27 mouse cellular contexts compared by ENCODE assay signal in the genomic region with DNA sequence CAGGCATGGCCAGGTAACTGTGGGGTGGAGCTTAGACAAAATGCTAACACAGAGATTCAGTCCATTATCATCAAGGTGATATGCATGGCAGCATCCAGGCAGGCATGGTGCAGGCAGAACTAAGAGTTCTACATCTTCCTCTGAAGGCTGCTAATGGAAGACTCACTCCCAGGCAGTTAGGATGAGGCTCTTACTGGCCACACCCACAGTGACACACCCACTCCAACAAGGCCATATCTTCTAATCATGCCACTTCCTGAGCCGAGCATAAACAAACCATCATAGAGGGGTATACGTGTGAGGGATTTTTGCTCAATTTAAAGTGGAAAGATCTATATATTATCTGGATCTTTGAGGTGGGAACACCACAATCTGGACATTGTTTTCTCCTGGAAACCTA. TPM values are rescaled to one million over a fixed set of nuclear protein-coding genes. Genes with fewer than 3 reads are reported as not detected.
DNase-seq lines count a peak whose midpoint lies in the region; ATAC-seq and TF ChIP-seq lines count a peak whose summit lies in the region.
"Had no signal": no experiment of that assay in that cellular context is flagged by ENCODE, and none has a peak within 500 bp of the region (broad histone marks: within the 10 kb centered on the region; RNA-seq: fewer than 3 reads in every experiment).

No protein-coding gene starts in this region.

- WGBS in liver, embryonic 13.5 days (ENCODE audit: insufficient replicate concordance) = 20% methylated on average over 2 of the region's 2 CpGs
- 53% methylated on average over 2 of the region's 2 CpGs for WGBS in thymus, adult 2 months

- DNase-seq in heart, adult 11 months = peak; percentile 45
- no peak for DNase-seq in heart, postnatal 14 days
- peak; percentile 25 for DNase-seq in c-Kit-negative CD71-positive TER-119-positive erythroid progenitor cells, embryonic 14.5 days (ENCODE audit: low read depth, low spot score)
- no peak for DNase-seq in liver, embryonic 13.5 days
- DNase-seq in thymus, adult 2 months = no peak
- DNase-seq in cerebellum, adult 8-10 months = no peak
- no peak for DNase-seq in thymus, postnatal 36 days
- DNase-seq: adrenal gland, adult 8-10 months; cerebellum, adult 9-10 months; gastrocnemius, postnatal 14 days; heart, adult 18-20 months; heart, postnatal 36 days; kidney, postnatal 25 days; lung, adult 2 months; lung, postnatal 14 days; right cerebral cortex, postnatal 14 days had no signal

- intact Hi-C loops in heart, postnatal 14 days (cut with DNase I) = no loop called here

- no peak for TF ChIP-seq CTCF in thymus, adult 2 months (IDR thresholded peaks at IDR 0.05; ENCODE audit: borderline replicate concordance, control insufficient read depth, extremely low read depth, insufficient read depth, low read length, poor library complexity)

- peak; percentile 68 for ATAC-seq in liver, embryonic 13.5 days (ENCODE audit: low read depth)
- ATAC-seq: forebrain, embryonic 15.5 days; intestine, embryonic 15.5 days; midbrain, embryonic 13.5 days had no signal

- no peak overlapping the region for H3K27ac ChIP-seq in liver, embryonic 13.5 days
- H3K27ac ChIP-seq in thymus, adult 2 months (ENCODE audit: control insufficient read depth, insufficient read depth, low read length) = no peak overlapping the region
- H3K27ac ChIP-seq: embryonic facial prominence, embryonic 15.5 days; forebrain, embryonic 15.5 days; hindbrain, embryonic 15.5 days; intestine, embryonic 15.5 days; layer of hippocampus, adult 2 months; limb, embryonic 12.5 days; midbrain, embryonic 13.5 days; neural tube, embryonic 12.5 days; stomach, postnatal 0 days had no signal

- no peaks in the 10 kb centered on the region for H3K36me3 ChIP-seq in liver, embryonic 13.5 days
- no peaks in the 10 kb centered on the region for H3K36me3 ChIP-seq in thymus, adult 2 months (ENCODE audit: control insufficient read depth, insufficient read depth, low read length)
- H3K36me3 ChIP-seq: embryonic facial prominence, embryonic 15.5 days; forebrain, embryonic 15.5 days; G1E; hindbrain, embryonic 15.5 days; intestine, embryonic 15.5 days; limb, embryonic 12.5 days; midbrain, embryonic 13.5 days; neural tube, embryonic 12.5 days had no signal

- no peak for TF ChIP-seq POLR2A in thymus, adult 2 months (IDR thresholded peaks at IDR 0.05; ENCODE audit: control insufficient read depth, extremely low read depth, insufficient read depth, low read length, poor library complexity)

- H3K4me1 ChIP-seq in liver, embryonic 13.5 days (replicated peaks) = peaks cover 9% of the 10 kb centered on the region
- no peaks in the 10 kb centered on the region for H3K4me1 ChIP-seq in thymus, adult 2 months (replicated peaks; ENCODE audit: control insufficient read depth, insufficient read depth, low read length)
- H3K4me1 ChIP-seq: embryonic facial prominence, embryonic 15.5 days; hindbrain, embryonic 15.5 days; intestine, embryonic 15.5 days; limb, embryonic 12.5 days; midbrain, embryonic 13.5 days; neural tube, embryonic 12.5 days had no signal

- no peak overlapping the region for H3K4me3 ChIP-seq in liver, embryonic 13.5 days (replicated peaks)
- H3K4me3 ChIP-seq in thymus, adult 2 months (ENCODE audit: control insufficient read depth, insufficient read depth, low read length) = no peak overlapping the region
- H3K4me3 ChIP-seq: embryonic facial prominence, embryonic 15.5 days; forebrain, embryonic 15.5 days; hindbrain, embryonic 15.5 days; intestine, embryonic 15.5 days; layer of hippocampus, adult 2 months; limb, embryonic 12.5 days; midbrain, embryonic 13.5 days; neural tube, embryonic 12.5 days had no signal

- H3K27me3 ChIP-seq in liver, embryonic 13.5 days = peaks cover 8% of the 10 kb centered on the region
- H3K27me3 ChIP-seq in thymus, adult 2 months (ENCODE audit: control insufficient read depth, insufficient read depth, low read length) = no peaks in the 10 kb centered on the region
- H3K27me3 ChIP-seq: CH12.LX; embryonic facial prominence, embryonic 15.5 days; forebrain, embryonic 15.5 days; hindbrain, embryonic 15.5 days; intestine, embryonic 15.5 days; limb, embryonic 12.5 days; neural tube, embryonic 12.5 days had no signal

- no peaks in the 10 kb centered on the region for H3K9me3 ChIP-seq in liver, embryonic 13.5 days (replicated peaks)
- H3K9me3 ChIP-seq: embryonic facial prominence, embryonic 15.5 days; forebrain, embryonic 15.5 days; G1E; hindbrain, embryonic 15.5 days; intestine, embryonic 15.5 days; limb, embryonic 12.5 days; midbrain, embryonic 13.5 days; neural tube, embryonic 12.5 days had no signal

- no peak overlapping the region for H3K4me2 ChIP-seq in liver, embryonic 13.5 days
- H3K4me2 ChIP-seq: embryonic facial prominence, embryonic 15.5 days; forebrain, embryonic 15.5 days; hindbrain, embryonic 15.5 days; intestine, embryonic 15.5 days; limb, embryonic 12.5 days; midbrain, embryonic 13.5 days; neural tube, embryonic 12.5 days had no signal

- no peak overlapping the region for H3K9ac ChIP-seq in liver, embryonic 13.5 days
- H3K9ac ChIP-seq: embryonic facial prominence, embryonic 15.5 days; forebrain, embryonic 15.5 days; hindbrain, embryonic 15.5 days; intestine, embryonic 15.5 days; limb, embryonic 12.5 days; midbrain, embryonic 13.5 days; neural tube, embryonic 12.5 days had no signal

RNA-seq across cellular contexts. Expression of gene Rab23, which starts 10.1 kb away (rescaled TPM):
- total RNA-seq in heart, postnatal 14 days (2021) = 10 to 100 TPM; 10.8 to 11.5 TPM
- polyA plus RNA-seq in liver, embryonic 13.5 days (2015; fragmentation: Nextera tagmentation; extraction: Ambion mirVana) = 4.8 and 5.6 TPM in 2 replicates
- 3.4 and 4.9 TPM in 2 replicates for polyA plus RNA-seq in thymus, adult 2 months (2012; rRNA removed)
- polyA plus RNA-seq: G1E had no signal

RNA-seq across cellular contexts. Expression of gene Prim2, which starts 40.0 kb away (rescaled TPM):
- total RNA-seq in heart, postnatal 14 days (2021) = 1 to 10 TPM; 2.9 to 4.3 TPM
- 43.2 and 49.5 TPM in 2 replicates for polyA plus RNA-seq in liver, embryonic 13.5 days (2015; fragmentation: Nextera tagmentation; extraction: Ambion mirVana)
- polyA plus RNA-seq in thymus, adult 2 months (2012; rRNA removed) = 16.2 and 18.6 TPM in 2 replicates

RNA-seq across cellular contexts. Expression of gene Bag2, which starts 48.0 kb away (rescaled TPM):
- 10 to 100 TPM; 31.5 to 37.6 TPM for total RNA-seq in heart, postnatal 14 days (2021)
- polyA plus RNA-seq in liver, embryonic 13.5 days (2015; fragmentation: Nextera tagmentation; extraction: Ambion mirVana) = 63.2 and 72.5 TPM in 2 replicates
- 12.4 and 13.7 TPM in 2 replicates for polyA plus RNA-seq in thymus, adult 2 months (2012; rRNA removed)

Comparison
In these comparisons a context has a peak if more than half of its experiments do, and no peak if none do; other contexts are left out.
1. DNase-seq: peak in heart, adult 11 months (single experiment) and c-Kit-negative CD71-positive TER-119-positive erythroid progenitor cells, embryonic 14.5 days (single experiment); none in heart, postnatal 14 days (0 of 2), liver, embryonic 13.5 days (single experiment), thymus, adult 2 months (single experiment), cerebellum, adult 8-10 months (single experiment) and thymus, postnatal 36 days (0 of 2).